Mouse (Mus musculus) retina, postnatal 1 day (tissue): ENCODE measurements around the gene Vmn1r107.
"Not testable (repeated sequence)": the region's sequence is repeated elsewhere in the genome, so short reads cannot be mapped to it uniquely, and the experiment has no call there.

Source experiments
- DNase-seq: peaks from one replicate; pipeline ENCODE4 v3.0.0-alpha.2; 2012

Vmn1r107 gene

GRCm38 (mm10) chr7:20668618-20669017 lies at the start of gene Vmn1r107:
Gene Vmn1r107 (plus strand): TSS chr7:20668918.
- not testable (repeated sequence) for DNase-seq

DNA sequence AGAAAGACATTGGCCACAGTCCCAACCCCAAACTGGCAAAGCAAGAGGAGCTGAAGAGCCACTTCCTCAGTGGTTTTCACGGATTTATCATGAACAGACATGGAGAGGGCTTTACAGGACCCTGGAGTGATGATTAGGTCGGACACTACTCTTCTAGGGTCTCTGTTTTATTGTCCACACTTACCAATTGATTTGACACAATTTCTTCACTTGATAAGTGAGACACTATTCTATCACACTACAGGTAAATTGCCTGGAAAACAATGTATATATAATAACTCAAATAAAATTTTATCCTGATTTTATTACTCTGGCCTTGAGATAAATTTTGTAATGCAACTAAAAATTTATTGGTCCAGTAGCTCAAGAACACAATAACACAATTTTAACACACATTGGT lies 34.4 kb downstream of the Vmn1r107 start, which contains the start of gene Vmn1r111:
Gene Vmn1r111 (minus strand): TSS at position 101 of the 400 bp plus-strand sequence.
- DNase-seq, result not testable (repeated sequence)
